Mouse (Mus musculus): ENCODE results near the gene Ppil3. TPM values are rescaled to one million over a fixed set of nuclear protein-coding genes. Genes with fewer than 3 reads are reported as not detected.

Gene Ppil3
- polyA plus RNA-seq, 1 experiment, result 50.2 TPM

- H3K27ac ChIP-seq (ENCODE audit: control insufficient read depth, insufficient read depth, low read depth, low read length, poor library complexity), result no peak overlapping the region
- no peak overlapping the region for H3K4me3 ChIP-seq (replicated peaks; ENCODE audit: control insufficient read depth, low read depth, low read length)
- no peak for TF ChIP-seq POLR2A (IDR thresholded peaks at IDR 0.05; ENCODE audit: borderline replicate concordance, control insufficient read depth, low read depth, low read length)
- no peak for TF ChIP-seq CTCF (IDR thresholded peaks at IDR 0.05; ENCODE audit: control insufficient read depth, insufficient read depth, low read length)
- H3K4me1 ChIP-seq (ENCODE audit: control insufficient read depth, insufficient read depth, low read length), result peaks cover 1% of the 10 kb centered on the region; the same call in 1 of the 2 replicates
- 78% methylated on average over 6 of the region's 6 CpGs for WGBS
Observed at GRCm38 (mm10) chr1:58454316-58454715, 9.0 kb upstream of the Ppil3 start.

- peaks cover 2% of the 10 kb centered on the region for H3K4me1 ChIP-seq (ENCODE audit: control insufficient read depth, insufficient read depth, low read length)
- H3K4me3 ChIP-seq (replicated peaks; ENCODE audit: control insufficient read depth, low read depth, low read length), result no peak overlapping the region
- H3K27ac ChIP-seq (ENCODE audit: control insufficient read depth, insufficient read depth, low read depth, low read length, poor library complexity), result no peak overlapping the region
- WGBS, result 72% methylated on average over 7 of the region's 7 CpGs
- no peak for TF ChIP-seq CTCF (IDR thresholded peaks at IDR 0.05; ENCODE audit: control insufficient read depth, insufficient read depth, low read length)
- no peak for TF ChIP-seq POLR2A (IDR thresholded peaks at IDR 0.05; ENCODE audit: borderline replicate concordance, control insufficient read depth, low read depth, low read length)
Observed at GRCm38 (mm10) chr1:58448396-58448795, 3.1 kb upstream of the Ppil3 start.

GRCm38 (mm10) chr1:58447766-58448165, 2.5 kb upstream of the Ppil3 start:
- 91% methylated on average over 7 of the region's 7 CpGs for WGBS
- no peak for TF ChIP-seq POLR2A (IDR thresholded peaks at IDR 0.05; ENCODE audit: borderline replicate concordance, control insufficient read depth, low read depth, low read length)
- no peak for TF ChIP-seq CTCF (IDR thresholded peaks at IDR 0.05; ENCODE audit: control insufficient read depth, insufficient read depth, low read length)
- Histone ChIP-seq H3K27ac (ENCODE audit: control insufficient read depth, insufficient read depth, low read depth, low read length, poor library complexity) (no peak overlapping the region), H3K4me1 (ENCODE audit: control insufficient read depth, insufficient read depth, low read length) (peaks cover 2% of the 10 kb centered on the region), H3K4me3 (replicated peaks; ENCODE audit: control insufficient read depth, low read depth, low read length) (no peak overlapping the region)

GRCm38 (mm10) chr1:58445861-58446260, 575 bp upstream of the Ppil3 start:
- WGBS, result under 1% methylated on average over 11 of the region's 11 CpGs
- H3K27ac ChIP-seq (ENCODE audit: control insufficient read depth, insufficient read depth, low read depth, low read length, poor library complexity), result peak overlapping the region; percentile 96; the same call in 1 of the 2 replicates
- H3K4me1 ChIP-seq (ENCODE audit: control insufficient read depth, insufficient read depth, low read length), result peaks cover 2% of the 10 kb centered on the region
- H3K4me3 ChIP-seq (replicated peaks; ENCODE audit: control insufficient read depth, low read depth, low read length), result peak overlapping the region; percentile 98
- TF ChIP-seq POLR2A (IDR thresholded peaks at IDR 0.05; ENCODE audit: borderline replicate concordance, control insufficient read depth, low read depth, low read length) (no peak), CTCF (IDR thresholded peaks at IDR 0.05; ENCODE audit: control insufficient read depth, insufficient read depth, low read length) (no peak)

- peaks cover 2% of the 10 kb centered on the region for H3K4me1 ChIP-seq (ENCODE audit: control insufficient read depth, insufficient read depth, low read length)
- 10% methylated on average over 10 of the region's 10 CpGs for WGBS
- TF ChIP-seq POLR2A (IDR thresholded peaks at IDR 0.05; ENCODE audit: borderline replicate concordance, control insufficient read depth, low read depth, low read length), result no peak
- no peak for TF ChIP-seq CTCF (IDR thresholded peaks at IDR 0.05; ENCODE audit: control insufficient read depth, insufficient read depth, low read length)
- peak overlapping the region; percentile 96 for H3K27ac ChIP-seq (ENCODE audit: control insufficient read depth, insufficient read depth, low read depth, low read length, poor library complexity)
- H3K4me3 ChIP-seq (replicated peaks; ENCODE audit: control insufficient read depth, low read depth, low read length), result peak overlapping the region; percentile 98
Observed at GRCm38 (mm10) chr1:58444691-58445090, 595 bp downstream of the Ppil3 start.

- no peak overlapping the region for H3K27ac ChIP-seq (ENCODE audit: control insufficient read depth, insufficient read depth, low read depth, low read length, poor library complexity)
- TF ChIP-seq POLR2A (IDR thresholded peaks at IDR 0.05; ENCODE audit: borderline replicate concordance, control insufficient read depth, low read depth, low read length) (no peak), CTCF (IDR thresholded peaks at IDR 0.05; ENCODE audit: control insufficient read depth, insufficient read depth, low read length) (no peak)
- H3K4me1 ChIP-seq (ENCODE audit: control insufficient read depth, insufficient read depth, low read length), result no peaks in the 10 kb centered on the region; the same call in 1 of the 2 replicates
- WGBS, result 88% methylated on average over 3 of the region's 3 CpGs
- no peak overlapping the region for H3K4me3 ChIP-seq (replicated peaks; ENCODE audit: control insufficient read depth, low read depth, low read length)
Observed at GRCm38 (mm10) chr1:58424551-58424950, 20.7 kb downstream of the Ppil3 start.

- TF ChIP-seq CTCF (IDR thresholded peaks at IDR 0.05; ENCODE audit: control insufficient read depth, insufficient read depth, low read length) (no peak), POLR2A (IDR thresholded peaks at IDR 0.05; ENCODE audit: borderline replicate concordance, control insufficient read depth, low read depth, low read length) (peak; percentile 93)
- under 1% methylated on average over 79 of the region's 79 CpGs for WGBS
- H3K4me3 ChIP-seq (replicated peaks; ENCODE audit: control insufficient read depth, low read depth, low read length), result peak within 1 kb of the TSS; percentile 84
- no peaks in the 10 kb centered on the region; the same call in 1 of the 2 replicates for H3K4me1 ChIP-seq (ENCODE audit: control insufficient read depth, insufficient read depth, low read length)
- peak within 1 kb of the TSS; percentile 98 for H3K27ac ChIP-seq (ENCODE audit: control insufficient read depth, insufficient read depth, low read depth, low read length, poor library complexity)
Observed at GRCm38 (mm10) chr1:58423371-58424248, 21.7 kb downstream of the Ppil3 start, which contains the start of gene Clk1. Gene Clk1 (minus strand): TSS chr1:58424066.

- TF ChIP-seq CTCF (IDR thresholded peaks at IDR 0.05; ENCODE audit: control insufficient read depth, insufficient read depth, low read length) (no peak), POLR2A (IDR thresholded peaks at IDR 0.05; ENCODE audit: borderline replicate concordance, control insufficient read depth, low read depth, low read length) (no peak)
- H3K27ac ChIP-seq (ENCODE audit: control insufficient read depth, insufficient read depth, low read depth, low read length, poor library complexity), result peak overlapping the region; percentile 98
- 1% methylated on average over 13 of the region's 13 CpGs for WGBS
- H3K4me1 ChIP-seq (ENCODE audit: control insufficient read depth, insufficient read depth, low read length), result no peaks in the 10 kb centered on the region; the same call in 1 of the 2 replicates
- peak overlapping the region; percentile 84 for H3K4me3 ChIP-seq (replicated peaks; ENCODE audit: control insufficient read depth, low read depth, low read length)
Observed at GRCm38 (mm10) chr1:58422879-58423278, 22.4 kb downstream of the Ppil3 start.

Data from bone marrow, adult 2 months (tissue).